ENCODE assay signal across 7 mouse cellular contexts in genomic region chr1:143640650-143641407, GRCm38 (mm10). TPM values are rescaled to one million over a fixed set of nuclear protein-coding genes. Genes with fewer than 3 reads are reported as not detected.
DNase-seq lines count a peak whose midpoint lies in the region; ATAC-seq lines count a peak whose summit lies in the region.

B3galt2 (plus strand) TSS chr1:143640664.

- peak within 1 kb of the TSS; percentile 32 for H3K4me3 ChIP-seq in embryonic facial prominence, embryonic 14.5 days (ENCODE audit: low read depth, low read length)
- peak within 1 kb of the TSS; percentile 42 for H3K4me3 ChIP-seq in hindbrain, embryonic 14.5 days (replicated peaks; ENCODE audit: low read length)

- H3K27me3 ChIP-seq in embryonic facial prominence, embryonic 14.5 days (replicated peaks; ENCODE audit: control insufficient read depth, insufficient read depth, low read length): no peaks in the 10 kb centered on the region
- H3K27me3 ChIP-seq in hindbrain, embryonic 14.5 days (ENCODE audit: control insufficient read depth, insufficient read depth, low read length): no peaks in the 10 kb centered on the region

- ATAC-seq in CD4-positive, CD25-positive, alpha-beta regulatory T cell, adult 4 months: peak; percentile 42
- ATAC-seq in embryonic facial prominence, embryonic 14.5 days (ENCODE audit: low read depth): peak; percentile 90
- ATAC-seq in hindbrain, embryonic 14.5 days (ENCODE audit: low FRiP score): peak; percentile 91

- H3K36me3 ChIP-seq in embryonic facial prominence, embryonic 14.5 days (ENCODE audit: control insufficient read depth, insufficient read depth, low read length): no peaks in the 10 kb centered on the region
- H3K36me3 ChIP-seq in hindbrain, embryonic 14.5 days (replicated peaks; ENCODE audit: control insufficient read depth, insufficient read depth): no peaks in the 10 kb centered on the region

- intact Hi-C loops in left cerebral cortex, postnatal 36 days (cut with DNase I): loop anchor here (10.0 kb wide), 2 partner anchors 1196 to 1676 kb away; no protein-coding TSS in a partner anchor

- 33% methylated on average over 15 of the region's 15 CpGs for WGBS in embryonic facial prominence, embryonic 14.5 days
- WGBS in hindbrain, embryonic 14.5 days: 16% methylated on average over 15 of the region's 15 CpGs

- H3K4me2 ChIP-seq in embryonic facial prominence, embryonic 14.5 days (ENCODE audit: low read depth, low read length): peak within 1 kb of the TSS; percentile 50
- peak within 1 kb of the TSS; percentile 52 for H3K4me2 ChIP-seq in hindbrain, embryonic 14.5 days (replicated peaks)

- peak within 1 kb of the TSS; percentile 54 for H3K27ac ChIP-seq in embryonic facial prominence, embryonic 14.5 days (replicated peaks; ENCODE audit: low read depth, low read length)
- H3K27ac ChIP-seq in hindbrain, embryonic 14.5 days: peak within 1 kb of the TSS; percentile 94

- no peaks in the 10 kb centered on the region for H3K9me3 ChIP-seq in embryonic facial prominence, embryonic 14.5 days (ENCODE audit: control insufficient read depth, low read length)
- no peaks in the 10 kb centered on the region for H3K9me3 ChIP-seq in hindbrain, embryonic 14.5 days (ENCODE audit: control insufficient read depth, low read length)

- peak within 1 kb of the TSS; percentile 49 for H3K9ac ChIP-seq in embryonic facial prominence, embryonic 14.5 days (ENCODE audit: low read depth, low read length)
- H3K9ac ChIP-seq in hindbrain, embryonic 14.5 days: peak within 1 kb of the TSS; percentile 74

- H3K4me1 ChIP-seq in embryonic facial prominence, embryonic 14.5 days (ENCODE audit: control insufficient read depth, insufficient read depth, low read length): no peaks in the 10 kb centered on the region; the same call in 1 of the 2 replicates
- H3K4me1 ChIP-seq in hindbrain, embryonic 14.5 days (replicated peaks; ENCODE audit: control insufficient read depth, insufficient read depth, low read length): peaks cover 6% of the 10 kb centered on the region; the same call in 1 of the 2 replicates

- peak; percentile 28 for DNase-seq in CD4-positive helper T cell, adult 2 months (ENCODE audit: low read depth, low spot score)
- peak; percentile 81 for DNase-seq in embryonic facial prominence, embryonic 14.5 days (ENCODE audit: low spot score)
- DNase-seq in hindbrain, embryonic 14.5 days (ENCODE audit: low spot score): peak; percentile 83
- peak; percentile 73 to 75 for DNase-seq in left cerebral cortex, postnatal 36 days (ENCODE audit: low spot score in 2 of 2)
- peak; percentile 30 for DNase-seq in retina, postnatal 7 days (ENCODE audit: low read depth, low spot score)
- DNase-seq in urinary bladder, postnatal 10 days (ENCODE audit: low spot score): no peak

RNA-seq across cellular contexts. Expression of gene B3galt2, which starts in this region (rescaled TPM):
- polyA plus RNA-seq in CD4-positive, CD25-positive, alpha-beta regulatory T cell, adult 4 months (2017; shearing (Covaris generic)): 1 to 10 TPM in 1 of 2 experiments, under 1 TPM in 1; 0.58 to 1.2 TPM
- polyA plus RNA-seq in embryonic facial prominence, embryonic 14.5 days (2014; fragmentation: Nextera tagmentation; extraction: Ambion mirVana): 2.2 and 2.3 TPM in 2 replicates
- polyA plus RNA-seq in hindbrain, embryonic 14.5 days (2014; fragmentation: Nextera tagmentation; extraction: Ambion mirVana): 9.4 and 9.7 TPM in 2 replicates
- 10 to 100 TPM; 20.0 to 21.0 TPM for total RNA-seq in left cerebral cortex, postnatal 36 days (2021)
